Mouse (Mus musculus): ENCODE data around the gene Mlec. TPM values are rescaled to one million over a fixed set of nuclear protein-coding genes. Genes with fewer than 3 reads are reported as not detected.
"Not testable (repeated sequence)": the region's sequence is repeated elsewhere in the genome, so short reads cannot be mapped to it uniquely, and the experiment has no call there.

Mlec gene
- total RNA-seq, 2 experiments from 2014 or later = 78.9 to 87.5 TPM

DNA sequence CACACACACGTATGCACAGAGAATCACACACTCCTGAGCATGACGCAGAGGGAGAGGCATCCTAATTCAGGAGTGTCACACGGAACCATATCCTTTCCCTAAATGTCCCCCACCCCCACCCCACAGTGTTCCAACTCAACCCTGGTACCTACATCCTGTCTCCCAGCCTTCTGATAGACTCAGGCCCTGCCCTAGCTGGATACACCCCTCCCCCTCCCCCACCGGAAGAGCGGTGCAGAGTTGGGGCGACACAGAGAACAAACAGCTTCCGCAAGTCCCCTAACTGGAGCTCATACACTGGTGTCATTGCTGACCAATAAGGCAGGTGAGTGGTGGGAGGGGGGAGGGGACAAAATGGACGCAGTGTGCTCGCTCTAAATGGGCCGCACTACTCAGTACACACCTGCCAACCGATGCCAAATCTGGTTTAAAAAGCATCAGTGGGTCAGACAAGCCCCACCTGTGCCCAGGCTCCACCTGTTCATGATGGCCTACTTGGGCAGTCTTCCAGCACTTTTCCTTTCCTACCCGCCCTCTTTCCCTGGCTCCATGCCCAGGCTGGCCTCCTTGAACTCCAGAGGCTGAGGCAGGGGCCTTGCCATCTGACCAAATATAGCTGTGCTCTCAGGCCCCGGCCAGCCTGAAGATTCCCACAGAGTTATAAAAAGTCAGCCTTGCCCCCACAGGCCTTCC, 23.4 kb upstream of the Mlec start:
- no peak for DNase-seq (ENCODE audit: low spot score in 2 of 2)

DNA sequence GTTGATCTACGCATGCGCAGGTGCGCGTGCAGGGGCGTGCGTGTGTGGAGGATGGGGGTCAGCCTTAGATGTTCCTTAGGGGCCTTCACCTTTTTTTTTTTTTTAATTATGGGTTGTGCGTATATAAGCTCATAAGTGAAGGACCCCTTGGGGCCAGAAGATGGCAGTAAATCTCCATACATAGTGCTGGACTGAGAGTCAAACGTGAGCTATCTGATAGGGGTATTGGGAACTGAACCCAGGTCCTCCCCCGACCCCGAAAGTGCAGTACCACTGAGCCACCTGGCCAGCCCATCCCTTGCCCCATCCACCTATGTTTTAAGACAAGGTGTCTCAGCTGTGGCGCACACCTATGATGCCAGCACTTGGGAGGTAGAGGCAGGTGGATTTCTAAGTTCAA, 21.6 kb upstream of the Mlec start:
- DNase-seq (ENCODE audit: low spot score in 2 of 2) = no peak

DNA sequence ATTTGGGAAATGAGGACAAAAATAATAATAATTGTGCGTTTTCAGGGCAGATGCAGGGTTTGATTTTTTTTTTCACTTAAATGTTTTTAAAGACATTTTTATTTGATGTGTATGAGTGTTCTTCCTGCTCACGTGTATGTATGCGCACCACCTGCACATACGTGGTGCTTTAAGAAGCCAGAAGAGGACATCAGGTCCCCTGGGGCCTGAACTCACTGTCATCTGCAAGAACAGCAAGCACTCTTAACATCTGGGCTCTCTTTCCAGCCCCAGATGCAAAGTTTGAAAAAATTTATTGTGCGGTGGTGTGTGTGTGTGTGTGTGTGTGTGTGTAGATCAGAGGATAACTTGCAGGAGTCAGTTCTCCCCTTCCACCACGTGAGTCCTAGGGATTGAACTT, 19.9 kb upstream of the Mlec start:
- no peak for DNase-seq (ENCODE audit: low spot score in 2 of 2)

DNA sequence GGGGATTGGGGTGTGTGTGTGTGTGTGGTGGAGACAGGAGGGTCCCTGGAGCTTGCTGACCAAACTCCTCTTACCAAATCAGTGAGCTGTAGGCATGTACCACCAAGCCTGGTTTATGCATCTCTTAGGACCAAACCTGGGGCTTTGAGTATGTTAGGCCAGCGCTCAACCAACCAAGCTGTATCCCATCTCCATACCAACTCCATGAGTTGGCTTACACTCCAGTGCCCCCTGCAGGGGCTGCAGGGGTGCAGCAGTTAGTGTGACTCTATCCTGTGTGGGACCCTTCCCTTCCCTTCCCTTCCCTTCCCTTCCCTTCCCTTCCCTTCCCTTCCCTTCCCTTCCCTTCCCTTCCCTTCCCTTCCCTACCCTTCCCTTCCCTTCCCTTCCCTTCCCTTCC, 16.6 kb upstream of the Mlec start:
- no peak for DNase-seq (ENCODE audit: low spot score in 2 of 2)

DNA sequence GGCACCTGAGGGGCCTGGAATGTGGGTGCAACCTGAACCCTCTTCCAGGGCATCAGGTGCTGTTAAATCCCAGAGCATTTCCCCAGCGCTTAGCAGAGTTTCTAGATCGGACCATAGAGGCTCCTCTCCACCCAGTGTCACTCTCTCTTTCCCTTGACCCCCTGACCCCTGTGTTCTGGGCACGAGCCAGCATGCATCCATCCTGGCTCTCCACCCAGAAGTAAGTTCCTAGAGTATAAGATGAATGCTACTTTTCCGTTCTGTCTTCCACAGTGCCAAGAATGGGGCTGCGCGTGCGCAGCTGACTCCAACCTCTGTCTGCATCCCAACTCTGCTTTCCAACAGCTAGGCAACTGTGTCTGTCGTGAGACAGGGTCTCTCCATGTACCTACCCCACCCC, 12.2 kb upstream of the Mlec start:
- DNase-seq (ENCODE audit: low spot score in 2 of 2) = no peak

DNA sequence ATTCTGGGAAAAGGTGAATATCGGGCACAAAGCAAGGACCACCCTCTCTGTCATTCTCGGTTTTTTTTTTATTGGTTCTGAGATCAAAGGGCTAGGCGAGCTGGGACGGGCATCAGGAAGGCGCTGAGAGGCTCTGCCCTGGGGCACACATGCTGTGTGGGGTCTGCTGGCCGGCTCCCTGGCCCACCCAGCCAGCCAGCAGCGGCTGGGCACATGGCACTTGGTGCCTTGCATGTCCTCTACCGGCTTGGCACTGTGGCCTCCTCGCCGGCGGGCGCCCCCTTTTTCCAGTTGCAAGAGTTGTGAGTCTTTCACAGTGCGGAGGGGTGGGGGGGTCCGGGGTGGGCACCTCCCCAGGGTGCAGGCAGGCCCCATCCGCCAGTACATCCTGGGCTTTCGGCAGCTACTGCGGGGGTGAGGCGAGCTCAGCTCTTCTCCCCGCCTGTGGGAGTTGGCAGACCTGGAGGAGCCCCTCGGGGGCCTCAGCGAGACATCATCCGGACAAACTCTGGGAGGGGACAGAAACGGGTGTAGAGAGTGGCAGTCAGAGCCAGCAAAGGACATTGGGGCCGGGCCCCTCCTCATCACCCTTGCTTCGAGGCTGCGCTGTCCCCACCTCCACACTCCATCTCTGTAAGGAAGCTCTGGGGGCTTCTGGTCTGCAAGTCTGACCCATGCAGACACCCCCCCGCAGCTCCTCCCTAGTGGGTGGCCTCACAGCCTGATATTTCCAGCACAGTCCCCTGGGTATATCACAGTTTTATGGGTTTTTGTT, 10.8 kb upstream of the Mlec start:
- DNase-seq (ENCODE audit: low spot score in 2 of 2) = no peak

DNA sequence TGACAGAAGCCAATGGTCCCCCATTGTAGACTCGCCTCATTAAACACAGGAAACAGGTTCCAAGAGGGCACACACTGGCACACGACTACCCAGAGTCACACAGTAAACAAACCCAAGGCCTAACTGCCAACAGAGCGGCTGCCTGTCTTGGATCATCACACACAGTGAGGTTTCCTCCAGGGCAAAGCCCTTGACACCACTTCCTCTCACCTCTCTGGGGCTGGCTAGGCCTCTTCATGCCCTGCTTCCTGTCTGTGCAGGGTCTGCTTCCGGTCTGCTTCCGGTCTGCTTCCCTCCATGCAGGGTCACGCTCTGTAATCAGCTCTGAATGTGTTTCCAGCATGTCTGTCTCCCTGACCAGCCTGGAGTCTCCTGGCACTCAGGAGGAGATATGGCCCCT, 9.4 kb upstream of the Mlec start:
- no peak for DNase-seq (ENCODE audit: low spot score in 2 of 2)

DNA sequence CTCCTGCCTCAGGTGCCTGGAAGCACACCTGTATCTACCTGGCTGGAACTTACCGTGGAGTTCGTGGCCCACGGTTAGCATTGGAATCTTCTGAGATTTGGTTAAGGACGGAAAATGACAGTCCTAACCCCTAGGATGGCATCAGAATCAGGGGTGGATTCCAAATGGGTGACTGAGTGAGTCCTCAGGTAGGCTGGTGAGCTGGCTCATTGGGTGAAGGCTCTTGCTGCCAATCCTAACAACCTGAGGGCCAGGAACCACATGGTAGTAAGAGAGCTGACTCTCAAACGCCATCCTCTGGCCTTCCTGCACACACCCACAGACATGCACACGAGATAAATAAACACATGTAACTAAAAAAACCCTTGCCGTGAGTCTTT, 8.8 kb upstream of the Mlec start:
- DNase-seq (ENCODE audit: low spot score in 2 of 2) = no peak

DNA sequence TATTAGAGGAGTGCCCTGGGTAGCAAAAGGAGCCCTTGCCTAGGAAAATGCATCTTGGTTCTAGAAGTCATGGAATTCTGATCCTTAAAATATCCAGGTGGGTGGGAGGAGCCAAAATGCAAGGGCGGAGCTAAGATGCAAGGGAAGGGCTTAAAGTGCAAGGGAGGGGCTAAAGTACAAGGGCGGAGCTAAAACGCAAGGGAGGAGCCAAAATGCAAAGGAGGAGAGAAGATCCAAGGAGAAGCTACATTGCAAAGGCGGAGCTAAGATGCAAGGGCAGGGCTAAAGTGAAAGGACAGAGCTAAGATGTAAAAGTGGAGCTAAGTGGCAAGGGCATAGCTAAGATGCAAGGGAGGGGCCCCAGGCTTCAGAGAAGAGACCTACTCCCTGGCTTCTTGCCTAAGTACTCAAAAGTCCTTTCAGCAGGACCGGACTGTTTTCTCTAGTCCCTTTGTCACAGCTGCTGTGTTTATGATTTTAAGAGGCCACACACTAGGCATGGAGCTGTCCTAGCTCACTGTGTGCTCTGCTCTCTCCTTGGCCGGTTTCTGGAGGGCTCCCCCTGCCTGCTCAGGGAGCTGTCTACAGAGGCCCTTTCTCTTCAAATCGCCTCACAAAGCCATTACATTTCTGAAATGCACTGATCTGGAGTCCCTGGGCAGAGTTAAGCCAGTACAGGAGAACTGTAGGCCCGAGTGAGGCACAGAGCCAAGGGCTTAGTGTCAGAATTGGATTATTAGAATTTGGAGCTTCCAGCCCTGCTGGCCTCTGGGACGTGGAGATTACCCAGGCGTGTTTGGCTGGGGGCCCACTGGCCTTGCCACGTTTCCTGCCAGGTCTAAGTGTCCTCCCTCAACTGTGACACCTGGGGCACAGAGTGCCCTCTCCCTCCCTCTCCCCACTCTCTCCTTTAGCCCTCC, 8.2 kb upstream of the Mlec start:
- DNase-seq (ENCODE audit: low spot score in 2 of 2) = no peak

DNA sequence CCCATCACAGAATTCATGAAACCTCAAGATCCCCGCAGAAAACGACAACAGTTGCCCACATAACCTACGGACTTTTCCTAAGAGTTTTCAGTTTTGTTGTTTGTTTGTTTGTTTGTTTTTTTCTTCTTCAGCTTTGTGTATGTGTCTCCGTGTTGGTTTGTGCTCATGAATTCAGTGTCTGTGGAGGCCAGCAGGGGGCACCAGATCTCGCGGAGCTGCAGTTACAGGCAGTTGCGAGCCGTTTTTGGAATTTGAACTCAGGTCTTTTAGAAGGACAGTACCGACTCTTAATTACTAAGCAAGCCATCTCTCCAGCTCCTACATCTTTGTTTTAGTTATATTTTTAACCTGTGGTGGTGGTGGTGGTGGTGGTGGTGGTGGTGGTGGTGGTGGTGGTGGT, 7.4 kb upstream of the Mlec start:
- no peak for DNase-seq (ENCODE audit: low spot score in 2 of 2)

DNA sequence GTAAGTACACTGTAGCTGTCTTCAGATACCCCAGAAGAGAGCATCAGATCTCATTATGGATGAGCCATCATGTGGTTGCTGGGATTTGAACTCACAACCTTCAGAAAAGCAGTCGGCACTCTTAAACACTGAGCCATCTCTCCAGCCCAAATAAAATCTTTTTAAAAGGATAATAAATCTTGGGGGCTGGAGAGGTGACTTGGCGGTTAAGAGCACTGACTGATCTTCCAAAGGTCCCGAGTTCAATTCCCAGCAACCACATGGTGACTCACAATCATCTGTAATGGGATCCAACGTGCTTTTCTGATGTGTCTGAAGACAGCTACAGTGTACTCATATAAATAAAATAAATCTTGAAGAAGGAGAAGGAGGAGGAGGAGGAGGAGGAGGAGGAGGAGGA, 6.5 kb upstream of the Mlec start:
- DNase-seq (ENCODE audit: low spot score in 2 of 2) = not testable (repeated sequence)

DNA sequence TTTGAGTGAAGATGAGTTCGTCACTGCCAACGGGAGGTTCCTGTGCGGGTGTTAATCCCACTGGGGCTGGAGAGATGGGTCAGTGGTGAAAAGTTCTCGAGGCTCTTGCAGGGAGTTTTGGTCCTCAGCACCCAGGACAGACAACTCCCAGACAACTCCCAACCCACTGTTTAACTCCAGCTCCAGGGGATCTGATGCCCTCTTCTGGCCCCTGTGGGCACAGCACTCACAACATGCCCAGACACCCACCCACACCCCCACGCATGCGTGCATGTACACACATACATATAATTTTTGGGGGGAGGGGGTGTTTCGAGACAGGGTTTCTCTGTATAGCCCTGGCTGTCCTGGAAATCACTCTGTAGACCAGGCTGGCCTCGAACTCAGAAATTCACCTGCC, 5.6 kb upstream of the Mlec start:
- DNase-seq (ENCODE audit: low spot score in 2 of 2) = peak; percentile 53 to 61

DNA sequence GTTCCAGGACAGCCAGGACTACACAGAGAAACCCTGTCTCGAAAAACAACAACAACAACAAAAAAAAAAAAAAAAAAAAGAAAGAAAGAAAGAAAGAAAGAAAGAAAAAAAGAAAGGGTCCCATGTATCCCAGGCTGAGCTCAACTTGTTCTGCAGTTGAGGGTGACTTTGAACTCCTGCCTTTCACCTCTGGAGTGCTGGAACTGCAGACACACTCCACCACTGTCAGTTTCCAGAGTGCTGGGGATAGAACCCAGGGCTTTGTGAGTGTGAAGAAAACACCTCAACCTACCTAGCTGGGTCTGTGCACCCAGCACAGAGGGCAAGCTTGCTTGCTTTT, 3.9 kb upstream of the Mlec start:
- DNase-seq (ENCODE audit: low spot score in 2 of 2) = not testable (repeated sequence)

DNA sequence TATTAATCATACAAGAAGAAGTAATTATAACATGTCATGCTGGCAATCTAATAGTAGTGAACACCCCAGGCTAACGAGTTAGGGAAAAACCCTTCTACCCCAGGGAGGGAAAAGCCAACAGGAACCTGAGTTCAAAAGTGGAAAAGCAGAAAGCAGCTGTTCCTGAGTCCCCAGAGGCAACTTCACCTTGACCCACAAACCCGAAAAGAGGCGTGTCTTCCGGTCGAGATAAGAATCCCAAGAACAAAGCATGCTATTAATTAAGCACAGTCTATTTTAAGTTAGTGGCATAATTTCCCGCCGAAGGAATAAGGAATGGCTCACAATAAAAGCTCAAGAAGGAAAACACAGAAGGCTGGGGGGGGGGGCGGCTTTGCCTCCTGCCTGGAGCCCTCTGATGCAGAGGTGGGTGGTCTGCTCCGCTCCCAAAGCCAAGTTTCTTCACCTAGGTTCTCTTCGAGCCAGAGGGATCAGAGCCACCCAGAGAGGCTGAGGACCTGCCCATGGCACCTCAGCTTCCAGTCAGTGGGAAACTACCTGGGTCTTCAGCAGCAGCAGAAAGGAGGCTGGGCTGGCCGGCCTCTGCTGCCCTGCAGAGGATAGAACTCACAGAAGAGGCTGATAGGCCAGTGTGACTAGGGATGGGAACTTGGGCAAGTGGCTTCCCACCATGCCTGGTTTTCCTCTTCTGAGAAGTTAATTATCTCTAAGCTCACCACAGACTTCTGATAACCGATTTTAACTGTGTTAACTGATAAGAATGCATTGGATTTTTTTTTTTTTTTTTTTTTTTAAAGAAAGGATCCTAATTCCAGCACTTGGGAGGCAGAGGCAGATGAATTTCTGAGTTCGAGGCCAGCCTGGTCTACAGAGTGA, 3.3 kb upstream of the Mlec start:
- DNase-seq (ENCODE audit: low spot score in 2 of 2) = no peak

DNA sequence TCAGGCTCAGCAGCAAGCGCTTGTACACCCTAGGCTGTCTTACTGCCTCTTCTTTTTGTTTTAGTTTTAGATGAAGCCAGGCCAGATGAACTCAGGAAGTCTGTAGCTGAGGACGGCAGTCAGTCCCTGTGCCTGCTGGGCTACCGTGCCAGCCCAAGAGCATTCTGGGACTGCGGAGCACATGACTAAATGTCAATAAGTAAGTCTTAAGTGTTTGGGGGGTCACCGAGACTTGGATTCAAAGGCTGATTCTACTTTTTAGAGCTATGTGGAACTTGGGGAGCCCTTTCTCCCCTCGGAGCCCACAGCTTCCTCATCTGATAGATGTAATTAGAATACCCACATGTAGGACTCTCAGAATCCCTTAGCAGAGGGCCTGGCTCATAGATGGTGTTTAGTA, 2.7 kb upstream of the Mlec start:
- no peak for DNase-seq (ENCODE audit: low spot score in 2 of 2)

DNA sequence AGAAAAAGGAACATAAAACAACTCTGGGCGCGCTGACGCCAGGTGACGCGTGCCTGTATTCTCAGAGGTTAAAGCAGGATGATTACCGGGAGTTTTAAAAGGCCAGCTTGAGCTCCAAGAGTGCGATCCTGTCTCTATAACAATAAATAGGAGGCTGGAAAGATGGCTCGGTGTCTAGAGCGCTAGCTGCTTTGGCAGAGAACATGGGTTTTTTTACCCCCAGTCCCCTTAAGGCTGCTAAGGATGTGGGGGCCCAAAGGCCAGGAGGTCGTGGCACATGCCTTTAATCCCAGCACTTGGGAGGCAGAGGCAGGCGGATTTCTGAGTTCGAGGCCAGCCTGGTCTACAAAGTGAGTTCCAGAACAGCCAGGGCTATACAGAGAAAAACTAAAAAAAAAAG, 1.2 kb upstream of the Mlec start:
- no peak for DNase-seq (ENCODE audit: low spot score in 2 of 2)

DNA sequence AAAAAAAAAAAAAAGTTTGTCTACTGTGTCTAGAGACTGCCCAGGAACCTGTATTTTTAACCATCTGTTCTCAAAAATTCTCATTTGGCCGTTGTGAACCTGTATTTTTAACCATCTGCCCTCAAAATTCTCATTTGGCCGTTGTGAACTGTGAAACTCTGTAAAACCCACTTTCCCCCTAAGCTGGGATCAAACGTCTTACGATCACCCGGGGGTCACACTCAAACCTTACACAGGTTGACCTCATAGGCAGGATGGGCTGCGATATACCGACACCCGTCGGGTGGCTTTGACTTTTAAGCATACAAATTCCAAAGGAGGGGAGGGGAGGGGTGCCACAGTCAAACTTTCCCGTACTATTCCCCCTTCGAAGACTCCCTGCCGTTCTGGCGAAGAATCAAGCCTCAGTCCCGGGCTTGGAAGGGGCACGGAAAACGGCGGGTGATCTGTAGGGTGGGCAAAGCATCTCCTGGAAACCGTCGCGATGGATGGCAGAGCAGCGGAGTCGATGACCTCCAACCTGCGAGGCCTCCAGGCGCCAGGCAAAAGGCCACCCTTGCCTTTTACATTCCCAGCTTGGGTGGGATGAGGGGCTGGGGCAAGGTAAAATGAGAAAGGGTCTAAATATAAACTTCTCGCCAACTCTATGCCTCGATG, 918 bp downstream of the Mlec start:
- DNase-seq (ENCODE audit: low spot score in 2 of 2) = no peak

DNA sequence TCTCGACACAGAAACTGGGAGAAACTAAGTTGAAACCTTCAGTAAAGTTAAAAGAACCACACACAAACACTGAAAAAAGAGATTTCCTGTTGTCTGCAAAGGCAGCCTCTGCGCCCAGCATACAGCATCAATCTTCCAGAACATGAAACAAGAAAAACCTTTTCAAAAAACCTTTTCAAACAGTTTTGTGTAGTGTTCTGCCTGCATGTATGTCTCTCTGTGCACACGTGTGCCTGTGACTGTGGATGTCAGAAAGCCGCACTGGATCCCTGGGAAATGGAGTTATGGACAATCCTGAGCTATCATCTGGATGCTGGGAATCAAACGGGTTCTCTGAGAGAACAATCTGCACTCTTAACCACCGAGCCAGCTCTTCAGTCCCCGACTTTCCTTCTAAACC, 1.6 kb downstream of the Mlec start:
- DNase-seq (ENCODE audit: low spot score in 2 of 2) = no peak

DNA sequence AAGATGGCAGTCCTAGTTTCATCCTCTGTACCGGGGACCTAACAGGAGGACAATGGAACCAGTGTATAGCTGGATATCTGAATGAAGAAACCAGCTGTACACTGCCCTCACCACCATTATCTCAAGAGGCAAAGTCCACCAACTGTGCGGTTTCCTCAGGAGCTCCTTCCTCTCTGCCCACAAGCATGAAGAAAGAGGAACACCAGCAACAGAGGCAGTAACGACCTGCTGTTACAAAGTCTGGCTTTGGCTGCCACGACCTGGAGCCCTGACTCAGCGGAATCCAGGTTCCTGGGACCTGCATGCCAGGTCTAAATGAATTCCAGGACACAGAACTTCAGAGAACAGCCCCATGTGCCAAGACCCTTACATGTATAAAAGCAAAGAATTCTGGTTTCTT, 2.1 kb downstream of the Mlec start:
- DNase-seq (ENCODE audit: low spot score in 2 of 2) = no peak

DNA sequence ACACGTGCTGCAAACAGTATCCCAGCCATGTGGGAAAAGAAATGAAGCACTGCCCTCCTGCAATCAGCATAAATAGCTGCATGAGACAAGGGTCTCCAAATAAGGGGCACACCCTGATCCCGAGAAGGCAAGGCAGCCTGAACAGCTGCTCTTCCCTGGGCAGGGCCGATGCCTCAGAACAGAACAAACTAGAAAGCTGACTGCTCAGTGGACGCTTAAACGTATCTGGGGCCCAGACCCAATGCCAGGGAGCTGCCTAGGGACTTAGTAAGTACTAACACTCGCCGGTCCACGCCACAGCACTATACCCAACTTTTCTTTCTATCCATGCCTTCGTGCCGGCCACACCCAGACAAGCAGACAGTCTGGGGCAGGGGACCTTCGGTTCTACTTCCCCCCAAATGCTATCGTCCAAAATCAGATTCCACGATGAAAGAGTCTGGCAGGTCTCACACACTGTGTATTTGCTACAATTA, 2.8 kb downstream of the Mlec start:
- no peak for DNase-seq (ENCODE audit: low spot score in 2 of 2)
